Mouse (Mus musculus) embryonic fibroblast, embryonic 13.5 days (primary cell): ENCODE measurements around the gene Dhx33.

Experiments
- CTCF ChIP-seq: IDR thresholded peaks from 2 replicates; pipeline ENCODE4 v1.5.1; 2011; ENCODE audit warnings: mild to moderate bottlenecking, control low read depth, low read length, moderate library complexity, borderline replicate concordance; ENCODE audit not compliant: insufficient read depth
- POLR2A ChIP-seq: IDR thresholded peaks from 2 replicates; pipeline ENCODE4 v1.6.1; 2011; ENCODE audit warnings: low read depth, mild to moderate bottlenecking, control low read depth, low read length, moderate library complexity

DNA sequence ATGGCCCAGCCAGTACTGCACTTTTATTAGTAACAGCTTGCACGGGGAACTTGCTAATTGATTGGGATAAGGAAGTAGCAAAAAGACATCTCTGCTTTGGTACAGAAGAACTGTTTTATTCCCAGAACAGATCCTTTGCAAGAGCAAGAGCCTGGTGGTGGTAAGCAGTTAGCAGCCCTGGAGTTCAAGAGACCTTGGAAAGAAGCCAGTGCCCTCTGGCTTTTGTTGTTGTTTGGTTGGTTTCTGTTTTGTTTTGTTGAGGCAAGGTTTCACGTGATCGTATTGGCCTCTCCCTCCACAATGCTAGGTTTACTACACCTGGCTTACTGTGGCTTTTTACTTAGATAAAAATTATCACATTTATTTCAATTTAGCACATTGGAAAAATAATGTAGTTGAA, 24.0 kb upstream of the Dhx33 start:
- TF ChIP-seq POLR2A, result no peak
- no peak for TF ChIP-seq CTCF
